Mouse (Mus musculus) intestine, postnatal 0 days (tissue): ENCODE measurements around the gene Agfg1. TPM values are rescaled to one million over a fixed set of nuclear protein-coding genes. Genes with fewer than 3 reads are reported as not detected.

Experiments
- ATAC-seq: fragments of 200-750 bp; cut with Nextera tagmentation; 2 replicates; pipeline ENCODE4 v1.8.0; 2017; ENCODE audit warnings: mild to moderate bottlenecking, moderate TSS enrichment, moderate library complexity
- H3K27ac ChIP-seq: fragments of 300-500 bp; sonication (generic); 2 replicates; pipeline ENCODE4 v1.5.1; 2014; ENCODE audit warnings: mild to moderate bottlenecking, low read depth, low read length, moderate library complexity
- H3K27me3 ChIP-seq: fragments of 300-500 bp; sonication (generic); replicated peaks from 2 replicates; pipeline ENCODE4 v1.6.1; 2014; ENCODE audit warnings: low read length, mixed read lengths; ENCODE audit not compliant: control insufficient read depth, insufficient read depth
- H3K36me3 ChIP-seq: fragments of 300-500 bp; sonication (generic); 2 replicates; pipeline ENCODE4 v1.6.1; 2014; ENCODE audit warnings: mild to moderate bottlenecking, moderate library complexity; ENCODE audit not compliant: control insufficient read depth, insufficient read depth
- H3K4me1 ChIP-seq: fragments of 300-500 bp; sonication (generic); replicated peaks from 2 replicates; pipeline ENCODE4 v1.6.1; 2014; ENCODE audit warnings: antibody characterized with exemption, low read length, mixed read lengths; ENCODE audit not compliant: control insufficient read depth, insufficient read depth
- H3K4me2 ChIP-seq: fragments of 300-500 bp; sonication (generic); replicated peaks from 2 replicates; pipeline ENCODE4 v1.6.1; 2014; ENCODE audit warnings: low read depth, mild to moderate bottlenecking, moderate library complexity
- H3K4me3 ChIP-seq: fragments of 300-500 bp; sonication (generic); 2 replicates; pipeline ENCODE4 v1.5.1; 2014; ENCODE audit warnings: low read depth, low read length
- H3K9ac ChIP-seq: fragments of 300-500 bp; sonication (generic); 2 replicates; pipeline ENCODE4 v1.6.1; 2014; ENCODE audit warnings: mild to moderate bottlenecking, low read depth, low read length
- H3K9me3 ChIP-seq: fragments of 300-500 bp; sonication (generic); 2 replicates; pipeline ENCODE4 v1.6.1; 2016; ENCODE audit warnings: mixed run types; ENCODE audit not compliant: control insufficient read depth
- CTCF ChIP-seq: sonication (generic); IDR thresholded peaks from 2 replicates; pipeline ENCODE4 v1.5.1; 2016; ENCODE audit warnings: low read depth, mild to moderate bottlenecking, control low read depth, antibody characterized with exemption, moderate library complexity
- WGBS: fragments of 180-500 bp; shearing (Covaris S2); extraction: QIAGEN DNeasy Blood & Tissue Kit; methylation state at CpG from one replicate; pipeline ENCODE4 v1.1.7; 2014; 5-methylcytosine and 5-hydroxymethylcytosine counted together
- polyA plus RNA-seq: library from polyadenylated mRNA; unstranded; fragments of >200 nt; fragmentation: Nextera tagmentation; extraction: Ambion mirVana; gene quantifications from 2 replicates; pipeline ENCODE4 v1.2.1, GENCODE M21; 2015

Agfg1 gene
- 35.8 and 36.7 TPM in 2 replicates for polyA plus RNA-seq

DNA sequence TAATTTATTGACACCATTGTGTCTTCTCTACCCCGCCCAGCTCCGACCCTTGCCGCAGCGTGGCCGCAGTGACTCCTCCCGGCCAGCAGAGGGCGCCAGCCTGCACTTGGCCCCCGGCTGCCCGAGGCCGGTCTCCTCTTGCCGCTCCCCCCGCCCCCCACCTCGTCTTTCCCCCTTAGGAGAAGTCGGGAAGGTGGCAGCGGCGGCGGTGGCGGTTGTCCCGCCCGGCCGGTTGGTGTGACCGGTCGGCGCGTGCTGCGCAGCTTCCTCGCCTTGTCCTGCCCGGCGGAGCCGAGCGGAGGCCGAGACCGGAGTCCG, at the start of gene Agfg1:
Agfg1 (plus strand) TSS at position 188 of the 318 bp plus-strand sequence.
- Histone ChIP-seq H3K4me1 (0 out of 2 replicates have a peak, but pooled peaks cover 3% of the 10 kb centered on the region), H3K4me2 (peak within 1 kb of the TSS; percentile 87), H3K9me3 (no peaks in the 10 kb centered on the region), H3K27ac (peak within 1 kb of the TSS; percentile 94), H3K4me3 (peak within 1 kb of the TSS; percentile 99), H3K36me3 (peaks cover 4% of the 10 kb centered on the region; the same call in 1 of the 2 replicates), H3K9ac (peak within 1 kb of the TSS; percentile 94), H3K27me3 (no peaks in the 10 kb centered on the region)
- TF ChIP-seq CTCF, result peak; percentile 99
- ATAC-seq, result peak; percentile 85
- WGBS, result under 1% methylated on average over 34 of the region's 34 CpGs

DNA sequence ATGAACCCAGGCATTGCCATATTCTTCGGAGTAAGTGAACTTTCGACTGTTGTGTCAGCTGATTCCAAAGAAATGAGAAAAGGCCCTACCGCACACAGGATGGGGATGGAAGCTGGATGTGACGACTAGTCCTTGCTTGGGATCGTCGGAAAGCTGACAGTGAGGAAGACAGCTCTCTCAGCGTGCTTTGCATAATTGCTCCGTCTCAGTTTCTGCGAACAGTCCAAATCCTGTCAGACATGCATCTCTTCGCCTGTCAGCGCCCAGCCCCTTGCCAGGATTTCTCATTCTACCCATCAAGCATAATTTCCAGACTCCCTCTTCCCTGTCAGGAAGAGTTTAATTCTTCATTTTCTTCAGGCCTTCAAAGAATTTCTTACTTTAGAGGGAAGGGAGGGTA, 48.2 kb upstream of the Agfg1 start:
- no peak overlapping the region for H3K4me3 ChIP-seq
- no peak overlapping the region for H3K27ac ChIP-seq
- H3K27me3 ChIP-seq, result no peaks in the 10 kb centered on the region
- H3K4me1 ChIP-seq, result no peaks in the 10 kb centered on the region; the same call in 1 of the 2 replicates
- no peak for TF ChIP-seq CTCF
- no peak overlapping the region for H3K9ac ChIP-seq
- H3K4me2 ChIP-seq, result no peak overlapping the region
- no peak for ATAC-seq
- no peaks in the 10 kb centered on the region for H3K9me3 ChIP-seq
- 86% methylated on average over 11 of the region's 11 CpGs for WGBS
- no peaks in the 10 kb centered on the region for H3K36me3 ChIP-seq

DNA sequence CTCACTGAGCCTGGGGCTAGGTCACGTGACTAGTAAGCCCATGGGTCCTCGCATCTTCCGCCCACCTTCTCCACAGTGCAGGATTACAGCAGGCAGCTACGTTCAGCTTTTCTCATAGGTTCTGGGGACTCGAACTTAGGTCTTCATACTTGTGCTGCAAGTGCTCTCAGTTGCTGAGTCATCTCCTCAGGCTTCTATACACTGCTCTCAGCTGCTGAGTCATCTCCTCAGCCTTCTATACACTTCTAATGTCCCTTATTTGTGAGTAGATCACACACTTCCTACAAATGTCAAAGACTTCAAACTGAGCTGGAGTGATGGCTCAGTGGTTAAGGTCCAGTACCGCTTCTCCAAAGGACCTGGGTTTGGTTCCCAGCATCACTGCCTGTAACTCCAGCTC, 47.0 kb upstream of the Agfg1 start:
- no peak for TF ChIP-seq CTCF
- Histone ChIP-seq H3K27ac (no peak overlapping the region), H3K4me1 (no peaks in the 10 kb centered on the region; the same call in 1 of the 2 replicates), H3K4me2 (no peak overlapping the region), H3K27me3 (no peaks in the 10 kb centered on the region), H3K9me3 (no peaks in the 10 kb centered on the region), H3K36me3 (no peaks in the 10 kb centered on the region), H3K4me3 (no peak overlapping the region), H3K9ac (no peak overlapping the region)
- no peak for ATAC-seq
- 95% methylated on average over 6 of the region's 6 CpGs for WGBS

DNA sequence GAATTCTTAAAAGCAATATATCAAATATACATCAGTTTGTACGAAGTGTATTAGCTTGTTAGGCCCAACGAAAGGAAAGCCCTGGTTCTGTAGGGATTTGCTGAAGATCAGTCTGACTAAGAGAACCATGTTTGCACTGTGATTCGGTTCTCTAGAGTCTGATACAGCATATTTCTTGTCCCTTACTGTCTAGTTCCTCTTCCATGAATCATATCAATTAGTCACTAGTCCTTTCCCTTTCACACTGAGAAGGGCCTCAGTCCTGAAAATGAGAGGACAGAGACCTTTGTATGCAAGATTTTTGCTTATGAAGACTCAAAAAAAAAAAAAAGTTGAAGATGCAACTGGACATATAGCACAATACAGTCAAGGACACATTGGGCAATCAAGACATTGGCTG, 46.2 kb upstream of the Agfg1 start:
- TF ChIP-seq CTCF, result no peak
- Histone ChIP-seq H3K4me2 (no peak overlapping the region), H3K9ac (no peak overlapping the region), H3K27ac (no peak overlapping the region), H3K4me3 (no peak overlapping the region), H3K9me3 (no peaks in the 10 kb centered on the region), H3K27me3 (no peaks in the 10 kb centered on the region), H3K36me3 (no peaks in the 10 kb centered on the region), H3K4me1 (no peaks in the 10 kb centered on the region; the same call in 1 of the 2 replicates)
- WGBS, result 68% methylated on average over 3 of the region's 3 CpGs
- no peak for ATAC-seq

DNA sequence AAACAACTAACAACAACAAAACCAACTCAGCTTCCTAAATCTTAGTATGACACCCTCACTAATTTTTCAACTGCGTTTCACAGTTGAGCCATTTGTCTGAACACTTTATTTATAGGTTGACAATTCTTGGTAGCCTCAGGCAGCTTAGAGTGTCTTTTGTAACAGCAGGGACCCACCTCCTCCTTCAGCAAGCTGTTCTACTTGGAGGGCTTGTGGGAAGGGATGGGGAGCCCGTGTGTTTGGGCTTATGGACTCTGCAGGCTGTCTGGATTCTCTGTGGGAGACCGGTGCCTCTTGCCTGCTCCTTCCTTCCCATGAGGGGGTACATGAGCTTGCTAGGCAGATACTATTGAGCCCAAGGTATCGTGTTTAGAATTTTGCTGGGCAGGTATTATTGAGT, 45.3 kb upstream of the Agfg1 start:
- TF ChIP-seq CTCF, result no peak
- no peak overlapping the region for H3K9ac ChIP-seq
- ATAC-seq, result no peak
- H3K4me1 ChIP-seq, result no peaks in the 10 kb centered on the region; the same call in 1 of the 2 replicates
- H3K4me2 ChIP-seq, result no peak overlapping the region
- no peaks in the 10 kb centered on the region for H3K27me3 ChIP-seq
- H3K36me3 ChIP-seq, result no peaks in the 10 kb centered on the region
- H3K27ac ChIP-seq, result no peak overlapping the region
- H3K4me3 ChIP-seq, result no peak overlapping the region
- no peaks in the 10 kb centered on the region for H3K9me3 ChIP-seq
- 83% methylated on average over 4 of the region's 4 CpGs for WGBS

- no peak overlapping the region for H3K27ac ChIP-seq
- TF ChIP-seq CTCF, result no peak
- H3K4me3 ChIP-seq, result no peak overlapping the region
- H3K36me3 ChIP-seq, result no peaks in the 10 kb centered on the region
- ATAC-seq, result peak; percentile 63
- H3K4me1 ChIP-seq, result no peaks in the 10 kb centered on the region; the same call in 1 of the 2 replicates
- no peaks in the 10 kb centered on the region for H3K9me3 ChIP-seq
- H3K9ac ChIP-seq, result no peak overlapping the region
- WGBS, result 73% methylated on average over 2 of the region's 2 CpGs
- no peaks in the 10 kb centered on the region for H3K27me3 ChIP-seq
- no peak overlapping the region for H3K4me2 ChIP-seq
Measured at GRCm38 (mm10) chr1:82795211-82795610, 44.1 kb upstream of the Agfg1 start.
